9 mouse cellular contexts compared by ENCODE assay signal in the genomic region with DNA sequence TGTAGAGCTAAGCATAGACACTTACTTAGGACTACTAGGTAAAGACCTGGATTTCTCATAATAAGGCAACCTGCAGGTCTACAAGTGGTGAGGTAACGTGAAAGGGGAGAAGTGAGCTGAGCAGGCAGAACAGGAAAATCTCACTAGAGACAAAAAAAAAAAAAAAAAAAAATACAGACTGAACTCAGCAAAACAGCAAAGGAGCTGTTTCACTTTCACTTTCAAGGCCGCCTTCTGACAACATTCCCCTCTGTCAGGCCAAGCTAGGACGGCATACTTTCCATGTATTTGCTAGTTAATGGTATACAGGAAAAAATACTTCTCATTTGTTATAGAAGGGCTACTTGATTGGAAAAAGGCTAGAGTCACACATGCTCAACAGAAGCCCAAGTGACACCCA. TPM values are rescaled to one million over a fixed set of nuclear protein-coding genes. Genes with fewer than 3 reads are reported as not detected.
DNase-seq lines count a peak whose midpoint lies in the region; ATAC-seq and TF ChIP-seq lines count a peak whose summit lies in the region.
"Had no signal": no experiment of that assay in that cellular context is flagged by ENCODE, and none has a peak within 500 bp of the region (broad histone marks: within the 10 kb centered on the region; RNA-seq: fewer than 3 reads in every experiment).

No protein-coding gene starts in this region.

- WGBS in heart, embryonic 12.5 days, result 63% methylated on average over 3 of the region's 3 CpGs
- WGBS in lung, embryonic 14.5 days, result 35% methylated on average over 3 of the region's 3 CpGs

- H3K4me1 ChIP-seq in heart, embryonic 12.5 days (replicated peaks), result peaks cover 5% of the 10 kb centered on the region
- H3K4me1 ChIP-seq in lung, embryonic 14.5 days (ENCODE audit: insufficient read depth), result no peaks in the 10 kb centered on the region

- H3K9me3 ChIP-seq in heart, embryonic 12.5 days (replicated peaks), result no peaks in the 10 kb centered on the region
- no peaks in the 10 kb centered on the region for H3K9me3 ChIP-seq in lung, embryonic 14.5 days (ENCODE audit: low read depth, low read length)
- H3K9me3 ChIP-seq: limb, embryonic 10.5 days had no signal

- no peak overlapping the region for H3K4me3 ChIP-seq in heart, embryonic 12.5 days
- no peak overlapping the region for H3K4me3 ChIP-seq in lung, embryonic 14.5 days (ENCODE audit: low read depth, low read length)
- H3K4me3 ChIP-seq: limb, embryonic 10.5 days had no signal

- intact Hi-C loops in left cerebral cortex, postnatal 36 days (cut with DNase I), result no loop called here
- intact Hi-C loops in left cerebral cortex, postnatal 25 days (cut with DNase I), result no loop called here

- no peak for TF ChIP-seq CTCF in lung, embryonic 14.5 days (IDR thresholded peaks at IDR 0.05; ENCODE audit: low read depth)

- H3K27me3 ChIP-seq in heart, embryonic 12.5 days (replicated peaks), result no peaks in the 10 kb centered on the region
- no peaks in the 10 kb centered on the region for H3K27me3 ChIP-seq in lung, embryonic 14.5 days (ENCODE audit: insufficient read depth, low read length)

- peak; percentile 64 for DNase-seq in kidney, adult 9 months
- DNase-seq in kidney, adult 18-20 months, result no peak
- DNase-seq in lung, embryonic 14.5 days, result peak; percentile 65
- DNase-seq in thymus, postnatal 14 days, result peak; percentile 50
- DNase-seq in left cerebral cortex, postnatal 36 days (ENCODE audit: low spot score in 2 of 2), result no peak
- DNase-seq in layer of hippocampus, postnatal 10 days (ENCODE audit: low spot score in 2 of 2), result no peak
- DNase-seq in left cerebral cortex, postnatal 25 days (ENCODE audit: low spot score in 2 of 2), result no peak

- H3K4me2 ChIP-seq in heart, embryonic 12.5 days, result peak overlapping the region; percentile 30; the same call in 1 of the 2 replicates
- no peak overlapping the region; the same call in 1 of the 2 replicates for H3K4me2 ChIP-seq in lung, embryonic 14.5 days

- no peak overlapping the region for H3K27ac ChIP-seq in heart, embryonic 12.5 days (ENCODE audit: poor library complexity, severe bottlenecking)
- no peak overlapping the region for H3K27ac ChIP-seq in lung, embryonic 14.5 days (ENCODE audit: low read depth)
- H3K27ac ChIP-seq: limb, embryonic 10.5 days had no signal

- H3K36me3 ChIP-seq in heart, embryonic 12.5 days, result no peaks in the 10 kb centered on the region
- no peaks in the 10 kb centered on the region for H3K36me3 ChIP-seq in lung, embryonic 14.5 days (ENCODE audit: insufficient read depth)
- H3K36me3 ChIP-seq: limb, embryonic 10.5 days had no signal

- no peak for ATAC-seq in heart, embryonic 12.5 days (ENCODE audit: insufficient number of reproducible peaks, low FRiP score)
- ATAC-seq in lung, embryonic 14.5 days (ENCODE audit: insufficient read depth), result no peak

- H3K9ac ChIP-seq in heart, embryonic 12.5 days, result no peak overlapping the region
- H3K9ac ChIP-seq in lung, embryonic 14.5 days, result no peak overlapping the region

RNA-seq across cellular contexts. Expression of gene Fam120a, which starts 10.0 kb away (rescaled TPM):
- 20.7 and 23.5 TPM in 2 replicates for polyA plus RNA-seq in heart, embryonic 12.5 days (2016; fragmentation: Nextera tagmentation; extraction: Ambion mirVana)
- 37.0 and 37.7 TPM in 2 replicates for polyA plus RNA-seq in lung, embryonic 14.5 days (2014; fragmentation: Nextera tagmentation; extraction: Ambion mirVana)
- total RNA-seq in left cerebral cortex, postnatal 36 days (2021), result 100 to 1,000 TPM; 105 to 119 TPM
- total RNA-seq in layer of hippocampus, postnatal 10 days (2021), result 10 to 100 TPM; 90.3 to 92.9 TPM
- total RNA-seq in left cerebral cortex, postnatal 25 days (2021), result 100 to 1,000 TPM; 117 to 123 TPM

Comparison
In these comparisons a context has a peak if more than half of its experiments do, and no peak if none do; other contexts are left out.
1. DNase-seq: peak in kidney, adult 9 months (single experiment), lung, embryonic 14.5 days (single experiment) and thymus, postnatal 14 days (single experiment); none in kidney, adult 18-20 months (single experiment), left cerebral cortex, postnatal 36 days (0 of 2), layer of hippocampus, postnatal 10 days (0 of 2) and left cerebral cortex, postnatal 25 days (0 of 2).